Mouse (Mus musculus) testis, adult 10 weeks (tissue): ENCODE data around the gene Pih1h3b. TPM values are rescaled to one million over a fixed set of nuclear protein-coding genes. Genes with fewer than 3 reads are reported as not detected.

Experiments used
- polyA plus RNA-seq: library from polyadenylated mRNA; stranded (reverse); fragments of 350-450 nt; fragmentation: Illumina TruSeq; extraction: RNeasy Lipid Tissue Mini Kit (QIAGEN cat#74804); gene quantifications from one replicate; pipeline ENCODE4 v1.2.3, GENCODE M21; 2014; ENCODE audit warnings: low read depth, low replicate concordance

Gene Pih1h3b
- polyA plus RNA-seq, result 3.2 TPM

GRCm38 (mm10) chrX:140062135-140062975, at the start of gene Pih1h3b, which contains the start of gene Nup62cl:
Pih1h3b (plus strand) TSS chrX:140062879.
Nup62cl (minus strand) TSS chrX:140062712.

Other genes starting within 250 kb of the Pih1h3b start
- 3.9 TPM for gene Morc4, start 191.2 kb upstream of the Pih1h3b start, polyA plus RNA-seq
- 1.8 TPM for gene Rbm41, start 64.3 kb upstream of the Pih1h3b start, polyA plus RNA-seq
- gene Nup62cl, start 167 bp upstream of the Pih1h3b start, polyA plus RNA-seq, result 52.7 TPM